Mouse (Mus musculus): Measurements from ENCODE around the gene Srrm2.

DNA sequence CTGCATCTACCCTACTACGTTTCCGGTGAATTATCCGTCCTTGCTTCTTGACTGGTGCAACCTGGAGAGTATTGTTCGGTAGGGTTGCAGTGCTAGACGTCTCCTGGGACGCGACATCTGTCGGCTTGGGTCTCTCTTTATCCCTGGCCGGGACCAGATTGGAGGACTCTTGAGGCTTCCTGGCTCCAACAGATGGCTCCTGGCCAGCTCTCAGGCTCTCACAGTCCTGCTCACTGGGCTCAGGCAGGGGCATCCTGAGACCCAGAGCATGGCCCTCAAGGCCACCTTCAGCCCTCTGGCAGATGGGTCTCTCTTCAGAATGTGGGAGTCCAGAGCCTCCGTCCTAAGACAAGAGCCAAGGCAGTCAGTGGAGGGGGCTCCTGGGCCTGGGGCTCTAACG lies 27.4 kb upstream of the Srrm2 start:
- TF ChIP-seq FLI1 (IDR thresholded peaks at IDR 0.05; ENCODE audit: low read length), result no peak
- TF ChIP-seq GATA1 (IDR thresholded peaks at IDR 0.05; ENCODE audit: borderline replicate concordance, low read length), result no peak

All from megakaryocyte, embryonic 14.5 days (primary cell).